Mouse (Mus musculus) kidney, embryonic 14.5 days (tissue): ENCODE measurements around the gene Eps15. TPM values are rescaled to one million over a fixed set of nuclear protein-coding genes. Genes with fewer than 3 reads are reported as not detected.

ENCODE experiments used
- ATAC-seq: fragments of 200-750 bp; cut with Nextera tagmentation; 2 replicates; pipeline ENCODE4 v1.8.0; 2017; ENCODE audit warnings: moderate number of reproducible peaks, mild to moderate bottlenecking, moderate TSS enrichment, moderate library complexity; ENCODE audit not compliant: low FRiP score, low TSS enrichment
- H3K27ac ChIP-seq: fragments of 300-500 bp; sonication (generic); 2 replicates; pipeline ENCODE4 v1.5.1; 2014; ENCODE audit warnings: low read depth, mild to moderate bottlenecking, low read length, moderate library complexity, mixed read lengths
- H3K27me3 ChIP-seq: fragments of 300-500 bp; sonication (generic); 2 replicates; pipeline ENCODE4 v1.6.1; 2014; ENCODE audit warnings: mild to moderate bottlenecking, low read length; ENCODE audit not compliant: control insufficient read depth, insufficient read depth
- H3K36me3 ChIP-seq: fragments of 300-500 bp; sonication (generic); 2 replicates; pipeline ENCODE4 v1.6.1; 2014; ENCODE audit warnings: low read length, mixed read lengths; ENCODE audit not compliant: control insufficient read depth, insufficient read depth
- H3K4me1 ChIP-seq: fragments of 300-500 bp; sonication (generic); 2 replicates; pipeline ENCODE4 v1.6.1; 2014; ENCODE audit warnings: low read length, mixed read lengths; ENCODE audit not compliant: control insufficient read depth, insufficient read depth
- H3K4me2 ChIP-seq: fragments of 300-500 bp; sonication (generic); replicated peaks from 2 replicates; pipeline ENCODE4 v1.6.1; 2014; ENCODE audit warnings: low read depth, mild to moderate bottlenecking, low read length
- H3K4me3 ChIP-seq: fragments of 300-500 bp; sonication (generic); 2 replicates; pipeline ENCODE4 v1.5.1; 2014; ENCODE audit warnings: mild to moderate bottlenecking, low read length
- H3K9ac ChIP-seq: fragments of 300-500 bp; sonication (generic); 2 replicates; pipeline ENCODE4 v1.6.1; 2014; ENCODE audit warnings: low read depth, mild to moderate bottlenecking, low read length, moderate library complexity
- H3K9me3 ChIP-seq: fragments of 300-500 bp; sonication (generic); 2 replicates; pipeline ENCODE4 v1.6.1; 2016; ENCODE audit warnings: low read length; ENCODE audit not compliant: control insufficient read depth
- WGBS: fragments of 180-500 bp; shearing (Covaris S2); extraction: QIAGEN DNeasy Blood & Tissue Kit; methylation state at CpG from one replicate; pipeline ENCODE4 v1.1.7; 2014; 5-methylcytosine and 5-hydroxymethylcytosine counted together
- polyA plus RNA-seq: library from polyadenylated mRNA; unstranded; fragments of >200 nt; fragmentation: Nextera tagmentation; extraction: Ambion mirVana; gene quantifications from 2 replicates; pipeline ENCODE4 v1.2.1, GENCODE M21; 2014

Gene Eps15
- polyA plus RNA-seq: 20.3 and 41.6 TPM in 2 replicates

DNA sequence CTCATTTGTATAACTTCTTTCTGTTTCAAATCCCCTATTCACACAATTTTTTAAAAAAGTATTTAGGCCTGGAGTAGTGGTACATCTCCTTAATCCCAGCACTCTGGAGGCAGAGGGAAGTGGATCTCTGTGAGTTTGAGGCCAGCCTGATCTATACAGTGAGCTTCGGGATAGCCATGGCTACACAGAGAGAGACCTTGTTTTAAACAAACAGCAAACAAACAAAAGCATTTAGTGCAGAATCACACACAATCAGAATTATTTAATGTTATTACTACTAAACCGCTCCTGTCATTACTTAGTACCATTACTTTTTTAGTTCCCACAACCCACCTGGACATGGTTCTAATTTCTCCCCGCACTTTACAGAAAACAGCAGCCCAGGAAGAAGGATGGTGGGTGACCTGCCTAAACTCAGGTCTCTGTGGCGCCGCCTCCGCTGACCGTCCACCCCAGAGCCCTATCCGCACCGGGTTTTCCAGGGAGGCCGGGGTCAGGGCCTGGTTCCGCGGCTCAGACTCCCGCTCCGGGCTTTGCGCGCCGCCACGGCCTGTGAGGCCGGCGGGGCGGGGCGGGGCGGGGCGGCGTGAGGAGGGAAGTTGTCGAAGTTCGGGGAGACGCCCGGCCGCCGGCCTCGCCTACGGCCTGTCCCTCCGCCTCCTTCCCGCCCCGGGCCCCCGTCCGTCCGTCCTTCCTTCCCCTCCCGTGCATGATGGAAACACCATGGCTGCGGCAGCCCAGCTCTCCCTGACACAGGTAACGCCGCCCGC is at the start of gene Eps15:
TSS of gene Eps15 (plus strand) at position 580 of the 770 bp plus-strand sequence.
- Histone ChIP-seq H3K36me3 (no peaks in the 10 kb centered on the region), H3K9ac (peak within 1 kb of the TSS; percentile 88), H3K9me3 (no peaks in the 10 kb centered on the region), H3K27me3 (no peaks in the 10 kb centered on the region), H3K4me3 (peak within 1 kb of the TSS; percentile 92), H3K4me2 (peak within 1 kb of the TSS; percentile 86), H3K27ac (peak within 1 kb of the TSS; percentile 65; the same call in 1 of the 2 replicates), H3K4me1 (peaks cover 6% of the 10 kb centered on the region; the same call in 1 of the 2 replicates)
- 4% methylated on average over 31 of the region's 44 CpGs for WGBS
- peak; percentile 97 for ATAC-seq

DNA sequence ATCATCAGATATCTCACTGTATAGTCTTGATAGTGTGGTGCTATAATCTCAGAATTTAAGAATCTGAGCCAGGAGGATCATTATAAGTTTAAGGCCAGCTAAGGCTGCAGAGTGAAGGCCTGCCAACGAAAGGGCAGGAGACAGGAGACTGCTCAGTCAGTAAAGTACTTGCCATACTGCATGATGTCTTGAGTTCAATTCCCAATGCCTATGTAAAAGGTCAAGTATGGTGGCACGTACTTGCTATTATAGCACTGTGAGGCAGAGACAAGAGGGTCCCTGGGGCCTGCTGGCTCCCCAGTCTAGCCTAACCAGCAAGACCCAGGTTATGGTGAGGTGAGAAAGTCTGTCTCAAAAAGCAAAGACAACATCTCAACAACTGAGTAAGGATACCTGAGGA is 45.9 kb upstream of the Eps15 start, which contains the start of gene Calr4:
TSS of gene Calr4 (plus strand) at position 301 of the 400 bp plus-strand sequence.
- H3K4me3 ChIP-seq: no peak within 1 kb of the TSS
- 86% methylated on average over 2 of the region's 2 CpGs for WGBS
- no peaks in the 10 kb centered on the region for H3K27me3 ChIP-seq
- ATAC-seq: no peak
- no peak within 1 kb of the TSS for H3K9ac ChIP-seq
- no peaks in the 10 kb centered on the region for H3K36me3 ChIP-seq
- H3K27ac ChIP-seq: no peak within 1 kb of the TSS
- H3K4me2 ChIP-seq: no peak within 1 kb of the TSS
- H3K4me1 ChIP-seq: no peaks in the 10 kb centered on the region
- no peaks in the 10 kb centered on the region for H3K9me3 ChIP-seq

DNA sequence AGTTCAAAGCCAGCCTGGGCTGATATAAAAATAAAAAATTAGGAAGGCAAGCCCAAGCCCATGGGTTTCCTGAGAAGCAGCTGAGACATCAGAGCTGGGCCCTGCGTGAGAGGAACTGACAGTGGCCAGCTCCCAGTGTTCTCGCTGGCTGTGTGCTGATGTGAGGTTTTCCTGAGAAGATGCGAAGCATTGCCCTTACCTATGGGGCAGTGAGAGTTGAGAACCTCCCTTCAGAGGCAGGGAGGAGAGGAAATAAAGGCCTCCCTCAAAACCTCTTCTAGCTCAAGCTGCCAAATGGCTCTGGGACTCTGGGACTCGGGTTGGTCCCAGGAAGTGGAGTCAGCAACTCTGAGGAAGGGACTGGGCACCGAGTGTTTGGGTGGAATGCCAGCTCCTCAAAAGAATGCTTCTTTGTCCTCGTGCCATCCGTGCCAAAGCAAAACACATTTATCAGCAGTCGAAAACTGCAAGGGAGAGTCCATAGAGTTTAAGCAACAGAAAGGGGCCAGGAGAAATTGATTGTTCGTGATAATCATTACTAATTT is 45.2 kb upstream of the Eps15 start:
- no peak overlapping the region for H3K27ac ChIP-seq
- no peaks in the 10 kb centered on the region for H3K36me3 ChIP-seq
- H3K9ac ChIP-seq: no peak overlapping the region
- no peaks in the 10 kb centered on the region for H3K27me3 ChIP-seq
- WGBS: 76% methylated on average over 9 of the region's 9 CpGs
- H3K4me1 ChIP-seq: no peaks in the 10 kb centered on the region
- H3K4me2 ChIP-seq: no peak overlapping the region
- H3K9me3 ChIP-seq: no peaks in the 10 kb centered on the region
- no peak overlapping the region for H3K4me3 ChIP-seq
- no peak for ATAC-seq

DNA sequence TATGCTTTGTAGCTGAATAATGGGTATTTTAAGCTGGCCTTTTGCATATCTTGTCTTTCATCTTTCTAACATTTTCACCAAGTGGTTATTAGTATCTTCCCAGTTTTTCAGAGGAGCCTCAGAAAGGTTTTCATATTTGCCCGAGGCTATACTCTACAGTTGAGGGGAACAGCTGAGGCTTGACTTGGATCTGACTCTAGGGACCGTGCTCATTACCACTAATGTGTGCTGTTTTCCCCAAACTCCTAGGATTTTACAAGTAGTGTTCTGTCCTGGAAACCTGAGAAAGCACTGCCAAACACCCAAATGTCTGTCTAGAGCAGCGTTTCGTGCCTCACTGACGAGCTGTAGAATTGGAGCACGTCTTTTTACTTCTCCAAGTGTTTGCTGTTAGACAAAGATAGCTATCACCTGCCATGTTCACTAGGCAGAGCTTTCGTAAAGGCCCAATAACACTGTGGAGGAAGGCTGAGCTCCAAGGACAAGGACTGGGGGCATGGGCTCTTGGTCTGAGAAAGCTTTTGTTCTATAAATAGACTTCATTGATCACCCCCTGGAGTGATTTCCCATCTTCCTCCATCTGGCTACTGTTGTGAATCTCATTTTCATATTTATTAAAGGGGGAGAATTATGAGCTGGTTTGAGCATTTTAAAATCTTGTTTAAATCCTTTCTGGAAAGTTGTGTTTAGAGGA is 43.7 kb upstream of the Eps15 start:
- no peak for ATAC-seq
- Histone ChIP-seq H3K36me3 (no peaks in the 10 kb centered on the region), H3K4me1 (no peaks in the 10 kb centered on the region), H3K27ac (no peak overlapping the region), H3K4me2 (no peak overlapping the region), H3K4me3 (no peak overlapping the region), H3K27me3 (no peaks in the 10 kb centered on the region), H3K9ac (no peak overlapping the region), H3K9me3 (no peaks in the 10 kb centered on the region)
- 52% methylated on average over 7 of the region's 7 CpGs for WGBS

DNA sequence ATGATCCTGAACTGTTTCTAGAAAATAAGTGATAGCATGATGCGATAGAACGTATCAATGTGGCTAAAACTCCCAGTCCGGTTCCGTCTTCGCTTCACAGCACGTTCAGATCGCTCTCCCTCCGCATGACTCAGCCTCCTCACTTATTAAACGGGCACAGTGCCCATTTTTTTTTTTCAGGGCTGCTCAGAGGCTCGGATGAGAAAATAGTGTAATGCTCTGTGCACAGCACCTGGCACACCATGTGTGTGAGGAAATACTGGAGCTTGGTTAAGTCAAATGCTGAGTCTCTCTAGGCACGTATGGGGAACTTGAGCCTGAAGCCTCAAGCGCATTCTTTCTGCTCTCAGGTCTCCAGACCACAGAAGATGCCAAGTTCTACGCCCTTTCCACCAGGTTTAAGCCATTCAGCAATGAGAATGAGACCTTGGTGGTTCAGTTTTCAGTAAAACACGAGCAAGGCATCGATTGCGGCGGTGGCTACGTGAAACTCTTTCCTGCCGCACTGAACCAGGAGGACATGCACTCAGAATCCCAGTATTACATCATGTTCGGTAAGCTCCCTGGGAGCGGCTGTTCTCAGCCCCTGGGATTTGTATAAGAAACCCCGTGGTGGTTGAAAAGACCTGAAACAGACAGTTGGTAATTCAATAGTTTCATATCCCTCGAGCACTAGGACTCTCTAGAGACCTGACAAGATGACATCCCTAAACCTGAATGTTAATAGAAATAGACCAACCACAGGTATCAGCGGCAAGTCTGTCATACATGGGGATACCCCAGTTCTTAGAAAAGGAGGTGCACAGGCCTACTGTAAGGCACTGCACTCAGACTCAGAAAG is 41.4 kb upstream of the Eps15 start:
- H3K4me2 ChIP-seq: no peak overlapping the region
- no peaks in the 10 kb centered on the region for H3K4me1 ChIP-seq
- H3K9ac ChIP-seq: no peak overlapping the region
- no peak overlapping the region for H3K27ac ChIP-seq
- ATAC-seq: no peak
- H3K9me3 ChIP-seq: no peaks in the 10 kb centered on the region
- no peaks in the 10 kb centered on the region for H3K27me3 ChIP-seq
- WGBS: 84% methylated on average over 24 of the region's 24 CpGs
- H3K36me3 ChIP-seq: no peaks in the 10 kb centered on the region
- no peak overlapping the region for H3K4me3 ChIP-seq

DNA sequence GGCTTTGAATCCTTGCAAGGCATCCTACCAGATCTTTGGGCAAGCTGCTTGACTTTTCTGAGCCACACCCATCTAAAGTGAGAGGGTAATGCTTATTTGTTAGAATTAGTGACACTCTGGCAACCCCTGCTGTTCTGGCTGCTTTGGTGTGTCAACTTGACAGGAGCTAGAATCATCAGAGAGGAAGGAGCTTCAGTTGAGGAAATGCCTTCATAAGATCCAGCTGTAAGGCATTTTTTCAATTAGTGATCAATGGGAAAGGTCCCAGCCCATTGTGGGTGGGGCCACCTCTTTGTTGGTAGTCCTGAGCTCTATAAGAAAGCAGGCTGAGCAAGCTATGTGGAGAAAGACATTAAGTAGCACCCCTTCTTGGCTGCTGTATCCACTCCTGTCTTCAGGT is 38.8 kb upstream of the Eps15 start:
- H3K4me3 ChIP-seq: no peak overlapping the region
- H3K27ac ChIP-seq: no peak overlapping the region
- H3K9me3 ChIP-seq: no peaks in the 10 kb centered on the region
- H3K9ac ChIP-seq: no peak overlapping the region
- no peaks in the 10 kb centered on the region for H3K27me3 ChIP-seq
- H3K4me1 ChIP-seq: no peaks in the 10 kb centered on the region
- H3K36me3 ChIP-seq: no peaks in the 10 kb centered on the region
- ATAC-seq: no peak
- no peak overlapping the region for H3K4me2 ChIP-seq

DNA sequence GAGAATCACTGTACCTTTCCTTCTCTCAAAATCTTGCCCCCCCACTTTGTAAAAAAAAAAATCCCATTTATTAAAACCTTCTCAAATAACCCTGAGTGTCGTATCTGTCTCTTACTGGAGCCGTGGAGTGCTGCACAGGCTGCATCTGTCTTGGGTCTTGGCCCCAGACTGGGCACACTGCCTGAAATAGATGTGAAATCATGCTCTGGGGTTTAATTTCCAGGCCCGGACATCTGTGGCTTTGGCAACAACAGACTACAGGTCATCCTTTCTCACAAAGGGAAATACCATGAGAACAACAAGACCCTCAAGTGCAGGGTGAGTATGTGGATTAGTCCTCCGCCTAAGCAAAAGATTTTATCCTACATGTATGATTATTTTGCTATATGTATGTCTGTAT is 38.1 kb upstream of the Eps15 start:
- H3K27ac ChIP-seq: no peak overlapping the region
- no peak for ATAC-seq
- H3K9ac ChIP-seq: no peak overlapping the region
- WGBS: 67% methylated on average over 4 of the region's 4 CpGs
- no peak overlapping the region for H3K4me3 ChIP-seq
- H3K4me1 ChIP-seq: no peaks in the 10 kb centered on the region
- H3K9me3 ChIP-seq: no peaks in the 10 kb centered on the region
- H3K27me3 ChIP-seq: no peaks in the 10 kb centered on the region
- no peaks in the 10 kb centered on the region for H3K36me3 ChIP-seq
- H3K4me2 ChIP-seq: no peak overlapping the region

DNA sequence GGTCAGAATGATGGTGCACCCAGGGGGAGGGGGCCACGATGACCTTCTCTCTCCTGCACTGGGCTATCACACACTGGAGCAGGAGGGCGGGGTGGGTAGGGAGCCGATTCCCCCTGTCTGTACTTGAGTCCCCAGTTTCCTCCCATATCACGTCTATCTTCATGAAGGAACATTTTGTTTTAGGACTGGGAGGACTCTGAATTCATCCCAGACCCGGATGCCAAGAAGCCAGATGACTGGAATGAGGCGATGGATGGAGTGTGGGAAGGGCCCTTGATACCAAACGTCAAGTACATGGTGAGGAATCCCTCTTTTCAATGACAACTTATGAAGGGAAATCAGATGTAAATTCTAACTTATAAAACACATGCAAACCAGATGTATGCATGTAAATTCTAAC is 35.6 kb upstream of the Eps15 start:
- H3K4me1 ChIP-seq: no peaks in the 10 kb centered on the region
- H3K9me3 ChIP-seq: no peaks in the 10 kb centered on the region
- no peak overlapping the region for H3K9ac ChIP-seq
- H3K36me3 ChIP-seq: no peaks in the 10 kb centered on the region
- 85% methylated on average over 7 of the region's 7 CpGs for WGBS
- ATAC-seq: no peak
- H3K27me3 ChIP-seq: no peaks in the 10 kb centered on the region
- H3K4me2 ChIP-seq: no peak overlapping the region
- no peak overlapping the region for H3K4me3 ChIP-seq
- no peak overlapping the region for H3K27ac ChIP-seq
